Mouse (Mus musculus): ENCODE measurements around the gene S100a10.
A peak's percentile ranks its signal among the peaks of the same experiment; 100 is the strongest.
"Not testable (repeated sequence)": the region's sequence is repeated elsewhere in the genome, so short reads cannot be mapped to it uniquely, and the experiment has no call there.

The S100a10 gene

DNA sequence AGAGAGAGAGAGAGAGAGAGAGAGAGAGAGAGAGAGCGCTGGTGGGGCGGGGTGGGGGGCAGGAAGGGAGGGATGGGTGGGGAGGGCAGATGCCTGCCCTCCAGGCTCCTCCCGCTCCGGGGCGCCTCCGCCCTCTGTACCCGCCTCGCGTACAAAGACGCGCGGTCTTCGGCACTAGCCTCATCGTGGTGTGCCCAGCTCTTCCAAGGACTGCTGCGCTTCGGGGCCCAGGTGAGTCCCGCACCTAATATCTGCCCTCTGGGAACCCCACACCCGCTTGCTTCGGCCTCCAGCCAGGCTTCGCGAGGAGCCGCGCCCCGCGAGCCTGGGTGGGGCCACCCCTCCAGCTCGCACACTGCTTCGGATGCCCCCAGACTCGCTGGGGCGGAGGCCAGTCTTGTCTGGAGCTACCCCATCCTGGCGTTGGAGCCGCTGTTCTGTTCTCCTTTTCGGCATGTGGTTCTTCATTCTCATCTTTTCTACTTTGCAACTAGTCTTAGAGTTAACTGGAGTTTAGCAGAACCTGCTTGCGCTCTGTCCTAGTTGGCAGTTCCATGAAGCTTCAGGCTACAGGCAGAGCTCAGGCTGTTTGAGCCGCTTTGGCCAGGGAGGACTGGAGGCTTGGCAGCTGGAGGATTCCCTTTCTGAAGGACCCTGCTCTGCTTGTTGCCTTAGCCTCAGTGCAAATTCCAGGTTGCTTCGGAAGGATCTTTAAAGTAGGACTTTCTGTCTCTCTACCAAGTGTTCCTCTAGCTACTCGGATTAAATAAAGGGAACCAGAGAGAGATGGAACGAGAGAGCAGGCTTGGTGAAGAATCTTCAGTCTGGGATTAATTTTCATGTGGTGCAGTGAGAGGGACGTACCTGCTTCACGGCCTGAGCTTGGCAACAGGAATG, at the start of gene S100a10:
Gene S100a10 (plus strand): TSS at position 100 of the 897 bp plus-strand sequence.
- DNase-seq (ENCODE audit: low read depth, low spot score) = peak; percentile 58

GRCm38 (mm10) chr3:93505960-93506863, 48.7 kb upstream of the S100a10 start:
- DNase-seq (ENCODE audit: low read depth, low spot score) = peak; percentile 62

DNA sequence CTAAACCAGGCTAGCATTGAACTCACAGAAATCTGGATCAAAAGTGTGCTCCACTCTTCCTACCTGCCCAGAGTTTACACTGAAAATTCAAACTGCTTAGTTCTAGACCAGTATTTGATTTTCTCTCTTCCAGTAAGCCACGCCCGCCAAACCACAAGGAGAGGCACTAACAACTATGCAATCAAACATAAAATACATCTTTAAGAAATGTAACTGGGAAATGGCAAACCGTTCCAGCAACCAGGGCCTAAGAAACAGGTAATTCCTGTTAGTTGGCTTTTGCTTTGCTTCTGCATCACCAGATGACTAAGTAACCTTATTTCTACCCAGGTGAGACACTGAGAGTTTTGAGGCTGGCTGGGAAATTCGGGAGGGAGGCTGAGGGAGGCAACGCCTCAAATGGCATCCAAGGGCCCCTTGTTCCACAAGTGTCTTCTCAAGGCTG, 48.0 kb upstream of the S100a10 start:
- DNase-seq (ENCODE audit: low read depth, low spot score) = no peak

GRCm38 (mm10) chr3:93509301-93509700, 45.6 kb upstream of the S100a10 start:
- no peak for DNase-seq (ENCODE audit: low read depth, low spot score)

GRCm38 (mm10) chr3:93511036-93511435, 43.8 kb upstream of the S100a10 start:
- no peak for DNase-seq (ENCODE audit: low read depth, low spot score)

DNA sequence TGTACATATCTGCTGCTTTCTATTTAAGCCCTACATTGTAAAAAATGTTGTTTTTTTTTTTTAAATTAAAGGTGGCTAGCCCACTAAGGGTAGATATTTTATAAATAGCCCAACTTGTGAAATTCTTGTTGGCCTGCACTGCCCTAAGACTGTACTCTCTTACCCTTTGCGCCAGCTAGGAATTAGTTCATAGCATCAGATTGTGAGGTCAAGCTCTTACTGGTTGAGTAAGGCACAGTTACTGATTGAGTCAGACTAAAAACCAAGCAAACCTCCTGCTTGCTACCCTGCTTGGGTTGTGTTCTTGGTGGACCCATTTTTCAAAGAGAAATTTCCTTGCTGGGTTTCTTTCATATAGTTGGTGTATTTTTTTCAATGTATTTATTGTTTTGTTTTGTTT, 43.1 kb upstream of the S100a10 start:
- no peak for DNase-seq (ENCODE audit: low read depth, low spot score)

DNA sequence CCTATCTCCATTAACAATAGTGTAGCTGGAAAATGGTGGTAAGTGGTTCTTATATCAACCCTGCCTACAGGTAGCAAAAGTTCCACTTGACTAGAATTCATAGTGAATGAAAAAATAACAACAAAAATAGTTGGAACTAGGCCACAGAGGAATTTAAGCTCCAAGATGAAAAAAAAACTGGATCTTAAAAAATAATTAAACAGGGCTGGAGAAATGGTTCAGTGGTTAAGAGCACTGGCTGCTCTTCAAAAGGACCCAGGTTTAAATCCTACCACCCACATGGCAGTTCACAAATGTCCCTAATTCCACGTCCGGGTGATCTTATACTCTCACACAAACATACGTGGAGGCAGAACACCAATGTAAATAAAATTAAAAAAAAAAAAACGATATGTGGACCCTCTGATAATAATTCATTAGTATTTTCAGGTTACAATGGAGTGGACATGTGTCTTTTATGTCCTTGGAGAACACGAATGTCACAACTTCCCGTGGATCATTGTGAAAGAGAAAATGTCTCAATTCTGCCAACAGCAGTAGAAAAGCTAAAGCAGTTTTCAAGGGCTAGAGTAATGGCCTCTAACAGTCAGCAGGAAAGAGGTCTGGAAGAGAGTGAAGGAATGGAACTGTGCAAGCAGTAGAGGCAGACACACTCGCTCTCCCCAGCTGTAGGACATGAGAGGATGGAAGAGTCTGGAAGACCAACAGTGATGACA, 42.3 kb upstream of the S100a10 start:
- DNase-seq (ENCODE audit: low read depth, low spot score) = no peak

- DNase-seq (ENCODE audit: low read depth, low spot score) = no peak
These were observed 40.3 kb upstream of the S100a10 start for GRCm38 (mm10) chr3:93514628-93515027.

DNA sequence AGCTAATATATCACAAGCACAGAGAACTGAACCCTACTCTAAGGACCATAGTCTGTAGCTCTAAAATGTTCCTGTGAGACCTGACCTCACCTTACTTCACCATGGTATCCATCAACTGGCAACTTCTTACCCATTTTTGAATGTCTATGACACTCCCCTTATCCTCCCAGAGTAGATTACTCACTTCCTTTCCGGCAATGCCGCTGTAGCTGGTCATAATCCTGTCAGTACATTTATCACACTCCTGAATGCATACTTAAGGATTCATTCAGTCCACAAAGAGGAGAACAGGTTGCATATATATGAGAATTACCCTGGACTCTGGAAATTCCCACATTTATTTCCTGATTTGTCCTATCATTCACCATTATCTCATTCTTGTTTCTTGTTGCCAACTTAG, 37.5 kb upstream of the S100a10 start:
- no peak for DNase-seq (ENCODE audit: low read depth, low spot score)

DNA sequence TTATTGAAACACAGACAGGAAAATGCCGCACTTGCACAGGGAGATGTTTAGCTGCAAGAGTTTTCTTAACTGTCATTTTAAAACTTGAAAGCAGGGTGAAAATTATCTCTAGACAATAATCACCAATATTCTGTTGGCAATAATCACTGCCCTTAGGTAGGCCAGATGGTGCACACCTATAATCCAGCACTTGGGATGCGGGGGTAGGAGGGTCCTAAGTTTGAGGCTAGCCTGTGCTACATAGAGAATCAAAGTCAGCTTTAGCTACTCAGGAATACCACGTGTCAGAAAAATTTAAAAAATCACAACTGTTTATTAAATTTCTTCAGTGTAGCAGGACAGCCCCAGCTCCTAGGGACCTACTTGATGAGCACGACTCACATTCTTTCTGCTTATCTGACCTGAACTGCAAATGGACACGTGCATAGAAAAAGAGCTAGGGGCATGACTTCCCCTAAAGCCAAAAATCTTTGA, 35.0 kb upstream of the S100a10 start:
- DNase-seq (ENCODE audit: low read depth, low spot score) = no peak

GRCm38 (mm10) chr3:93520330-93521193, 34.3 kb upstream of the S100a10 start, which contains the start of gene S100a11:
Gene S100a11, plus strand, starts transcription at chr3:93520488.
- DNase-seq (ENCODE audit: low read depth, low spot score) = peak; percentile 85

DNA sequence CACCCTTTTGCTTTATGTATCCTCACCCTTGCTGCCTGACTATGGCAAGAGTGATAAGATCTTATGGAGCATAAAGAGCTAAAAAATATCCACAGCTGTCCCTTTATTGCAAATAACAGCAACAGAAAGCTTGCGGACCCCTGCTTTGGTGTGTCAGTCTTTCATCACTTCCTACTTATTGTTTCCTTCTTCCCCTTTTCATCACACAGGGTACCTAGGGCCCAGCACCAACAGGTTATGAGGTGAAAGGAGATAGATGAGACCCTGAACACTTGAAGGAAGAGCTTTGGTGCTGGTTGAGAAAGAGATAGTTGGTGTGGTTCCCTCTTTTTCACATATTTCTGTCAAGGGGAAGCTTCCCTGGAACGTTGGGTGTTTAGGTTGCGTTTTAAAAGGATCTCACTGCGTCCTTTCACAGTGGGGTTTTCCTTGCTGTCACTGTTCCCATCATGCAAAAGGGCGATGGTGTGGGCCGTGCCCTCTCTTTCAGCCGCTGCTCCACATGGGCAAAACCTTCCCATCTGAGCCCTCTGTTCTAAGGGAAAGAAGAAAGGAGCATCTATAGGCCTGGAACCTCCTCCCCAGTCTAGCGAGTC, 33.3 kb upstream of the S100a10 start:
- no peak for DNase-seq (ENCODE audit: low read depth, low spot score)

DNA sequence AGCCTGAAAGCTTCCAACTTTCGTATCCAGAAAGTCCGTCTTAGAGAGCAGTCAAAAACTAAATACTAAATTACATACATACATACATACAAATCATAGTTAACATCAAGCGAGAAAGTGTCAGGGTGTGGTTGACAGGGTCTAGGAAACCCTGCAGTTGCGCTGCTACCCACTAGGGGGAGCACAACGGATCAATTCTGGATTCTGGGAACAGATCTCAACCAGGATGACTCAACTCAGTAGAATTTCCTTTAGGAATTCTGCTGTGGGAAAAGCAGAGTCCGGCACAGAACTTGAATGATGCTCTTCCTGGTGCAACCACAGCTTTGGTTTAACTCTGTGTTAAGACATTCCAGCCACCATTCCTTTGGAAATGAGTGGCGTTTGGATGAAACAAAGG, 32.3 kb upstream of the S100a10 start:
- peak; percentile 86 for DNase-seq (ENCODE audit: low read depth, low spot score)

- no peak for DNase-seq (ENCODE audit: low read depth, low spot score)
These were observed 27.6 kb upstream of the S100a10 start for GRCm38 (mm10) chr3:93527300-93527699.

- no peak for DNase-seq (ENCODE audit: low read depth, low spot score)
These were observed 26.1 kb upstream of the S100a10 start for GRCm38 (mm10) chr3:93528807-93529206.

DNA sequence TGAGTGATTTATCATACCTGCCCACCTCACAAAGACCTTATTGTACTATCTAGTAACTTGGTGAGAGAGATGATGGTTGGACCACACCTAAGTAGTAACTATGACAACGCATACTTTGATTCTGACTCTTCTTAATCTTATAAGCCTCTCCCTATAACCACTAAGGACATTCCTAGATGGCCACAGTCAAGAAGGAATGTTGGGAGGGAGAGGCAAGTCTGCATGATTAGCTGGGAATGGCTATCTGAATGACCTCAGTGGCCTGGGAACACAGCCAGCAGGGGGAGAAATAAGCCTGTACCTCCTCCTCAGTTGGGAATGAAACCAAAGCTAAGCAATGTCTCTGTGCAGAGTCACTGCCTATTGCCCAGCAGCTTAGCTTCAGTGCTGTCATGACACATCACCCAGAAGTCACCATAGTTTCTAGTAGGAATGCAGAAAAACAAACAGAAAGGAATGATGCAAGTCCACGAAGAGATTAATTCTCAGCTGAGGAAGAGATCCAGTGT, 17.8 kb upstream of the S100a10 start:
- DNase-seq (ENCODE audit: low read depth, low spot score) = peak; percentile 39

- DNase-seq (ENCODE audit: low read depth, low spot score) = no peak
These were observed 16.4 kb upstream of the S100a10 start for GRCm38 (mm10) chr3:93538486-93538885.

GRCm38 (mm10) chr3:93541501-93541900, 13.4 kb upstream of the S100a10 start:
- no peak for DNase-seq (ENCODE audit: low read depth, low spot score)

DNA sequence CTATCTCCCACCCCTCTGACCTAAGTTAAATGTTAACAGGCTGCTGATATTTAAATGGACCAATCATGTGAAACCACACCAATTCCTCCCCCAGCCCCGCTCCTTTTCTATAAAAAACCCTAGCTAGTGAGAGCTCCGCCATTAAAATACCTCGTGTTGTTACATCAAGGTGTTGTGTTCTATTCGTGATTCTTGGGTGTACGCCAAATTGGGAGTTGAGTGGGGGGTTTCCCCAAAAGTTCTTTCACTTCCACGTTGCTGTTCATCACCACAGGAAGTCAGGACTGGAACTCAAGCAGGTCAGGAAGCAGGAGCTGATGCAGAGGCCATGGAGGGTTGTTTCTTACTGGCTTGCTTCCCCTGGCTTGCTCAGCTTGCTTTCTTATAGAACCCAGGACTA, 10.7 kb upstream of the S100a10 start:
- not testable (repeated sequence) for DNase-seq (ENCODE audit: low read depth, low spot score)

DNA sequence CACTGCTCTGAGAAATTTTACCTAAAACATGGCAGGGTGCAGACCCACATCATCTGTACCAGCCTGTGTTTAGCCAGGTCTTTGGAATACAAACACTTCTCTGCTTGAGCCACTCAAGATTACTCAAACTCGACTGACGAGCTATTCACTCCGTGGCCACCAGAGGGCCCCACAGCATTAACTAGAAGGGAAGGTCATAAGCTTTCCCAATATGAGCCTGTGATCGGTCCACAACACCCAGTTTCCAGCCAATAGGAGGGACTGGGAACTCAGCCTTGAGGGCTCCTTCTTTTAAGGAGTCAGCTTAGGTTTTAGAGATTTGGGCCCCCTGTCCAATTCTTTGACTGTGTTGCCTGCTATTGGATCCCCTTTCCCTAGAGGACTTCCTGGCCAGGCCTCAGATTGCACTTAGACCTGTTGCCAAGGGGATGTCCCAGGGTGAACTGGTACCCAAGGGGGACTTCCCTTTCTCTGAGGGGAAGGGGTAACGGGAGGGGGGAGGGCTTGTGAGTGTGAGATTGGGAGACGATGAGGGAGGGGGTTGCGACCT, 7.7 kb upstream of the S100a10 start:
- peak; percentile 91 for DNase-seq (ENCODE audit: low read depth, low spot score)

Measured in ZHBTc4 (cell line).